Mouse (Mus musculus) liver, postnatal 0 days (tissue): Measurements from ENCODE around the gene Bri3.

Experiments
- CTCF ChIP-seq: sonication (generic); IDR thresholded peaks from 2 replicates; pipeline ENCODE4 v1.5.1; 2016; ENCODE audit warnings: antibody characterized with exemption, low read depth
- EP300 ChIP-seq: IDR thresholded peaks from 2 replicates; pipeline ENCODE4 v1.6.1; 2016; ENCODE audit warnings: antibody characterized with exemption, low read depth, mild to moderate bottlenecking

DNA sequence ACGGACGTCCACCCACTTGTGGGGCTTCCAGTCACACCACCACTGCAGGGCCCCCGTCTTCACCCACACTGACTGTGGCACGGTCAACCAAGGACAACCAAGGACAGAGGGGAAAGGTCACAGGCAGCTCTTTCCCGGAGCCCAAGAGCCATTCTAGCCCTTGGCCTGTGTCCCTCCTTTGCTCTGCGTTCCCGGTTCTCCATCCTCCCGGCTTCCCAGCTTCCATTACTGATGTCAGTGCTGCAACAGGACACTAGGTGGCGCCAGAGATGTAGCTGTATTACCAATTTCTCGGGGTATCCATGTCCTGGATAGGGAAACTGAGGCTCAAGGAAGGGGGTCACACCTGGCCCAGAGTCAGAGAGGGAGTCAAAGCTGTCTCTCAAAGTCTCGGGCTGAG, 36.8 kb upstream of the Bri3 start:
- TF ChIP-seq CTCF = peak; percentile 84
- TF ChIP-seq EP300 = no peak
